Mouse (Mus musculus): ENCODE data around the gene Klhl6. TPM values are rescaled to one million over a fixed set of nuclear protein-coding genes. Genes with fewer than 3 reads are reported as not detected.
A peak's percentile ranks its signal among the peaks of the same experiment; 100 is the strongest.
"Not testable (repeated sequence)": the region's sequence is repeated elsewhere in the genome, so short reads cannot be mapped to it uniquely, and the experiment has no call there.

The Klhl6 gene
- 1 to 10 TPM; 6.5 to 6.8 TPM for total RNA-seq (2021)
- long read RNA-seq, experiment 1, transcript Klhl6-201 (7 exons, 2,389 nt): major isoform, 9 of 16 reads
- long read RNA-seq, experiment 1, partial matches to known transcripts: 2 of 16 reads
- long read RNA-seq, experiment 1, other reads (novel, unspliced or antisense): 5 of 16 reads
- long read RNA-seq, experiment 2, transcript Klhl6-201 (7 exons, 2,389 nt): major isoform, 5 of 16 reads
- long read RNA-seq, experiment 2, partial matches to known transcripts: 1 of 16 reads
- long read RNA-seq, experiment 2, other reads (novel, unspliced or antisense): 10 of 16 reads

DNA sequence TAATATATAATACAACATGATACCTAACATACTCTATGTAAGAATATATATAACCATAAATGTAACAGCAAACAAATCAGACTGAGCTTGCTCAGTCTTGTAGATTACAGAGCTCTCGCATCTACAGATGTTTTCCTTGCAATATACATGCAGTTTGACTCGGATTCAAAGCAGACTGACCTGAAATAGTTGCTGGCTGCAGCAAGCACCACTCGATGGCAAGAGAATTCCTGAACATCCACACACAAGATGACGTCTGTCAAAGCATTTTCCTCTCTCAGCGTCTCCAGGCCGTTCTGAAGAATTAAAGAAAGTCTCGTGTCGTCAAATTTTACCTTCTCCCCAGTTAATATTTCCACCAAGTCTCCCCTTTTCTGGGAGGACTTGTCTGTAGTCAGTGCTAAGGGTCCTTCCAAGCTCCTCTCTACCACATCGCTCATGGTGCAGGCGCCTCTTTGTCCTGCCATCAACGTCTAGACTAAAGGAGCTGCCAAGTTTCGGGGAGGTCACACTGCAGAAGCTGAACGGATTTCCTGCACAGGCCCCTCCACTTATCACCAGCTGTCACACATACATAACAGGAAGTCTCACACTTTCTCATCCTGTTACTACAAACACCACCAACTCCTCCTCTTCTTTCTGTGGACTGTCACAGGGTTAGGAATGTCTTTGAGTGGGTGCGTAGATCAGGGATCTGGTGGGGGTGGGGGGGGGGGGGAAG is at the start of gene Klhl6:
Klhl6 (minus strand) TSS at position 501 of the 721 bp plus-strand sequence.
- intact Hi-C loops (cut with DNase I): loop anchor here (10.0 kb wide), 1 partner anchor 112 kb away; the partner anchor contains the start of gene Klhl24
- peak; percentile 59 to 71 for DNase-seq

DNA sequence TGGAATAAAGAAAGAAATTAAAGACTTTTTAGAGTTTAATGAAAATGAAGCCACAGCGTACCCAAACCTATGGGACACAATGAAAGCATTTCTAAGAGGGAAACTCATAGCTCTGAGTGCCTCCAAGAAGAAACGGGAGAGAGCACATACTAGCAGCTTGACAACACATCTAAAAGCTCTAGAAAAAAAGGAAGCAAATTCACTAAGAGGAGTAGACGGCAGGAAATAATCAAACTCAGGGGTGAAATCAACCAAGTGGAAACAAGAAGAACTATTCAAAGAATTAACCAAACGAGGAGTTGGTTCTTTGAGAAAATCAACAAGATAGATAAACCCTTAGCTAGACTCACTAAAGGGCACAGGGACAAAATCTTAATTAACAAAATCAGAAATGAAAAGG is 44.4 kb upstream of the Klhl6 start:
- intact Hi-C loops (cut with DNase I); DNase-seq: not testable (repeated sequence)

DNA sequence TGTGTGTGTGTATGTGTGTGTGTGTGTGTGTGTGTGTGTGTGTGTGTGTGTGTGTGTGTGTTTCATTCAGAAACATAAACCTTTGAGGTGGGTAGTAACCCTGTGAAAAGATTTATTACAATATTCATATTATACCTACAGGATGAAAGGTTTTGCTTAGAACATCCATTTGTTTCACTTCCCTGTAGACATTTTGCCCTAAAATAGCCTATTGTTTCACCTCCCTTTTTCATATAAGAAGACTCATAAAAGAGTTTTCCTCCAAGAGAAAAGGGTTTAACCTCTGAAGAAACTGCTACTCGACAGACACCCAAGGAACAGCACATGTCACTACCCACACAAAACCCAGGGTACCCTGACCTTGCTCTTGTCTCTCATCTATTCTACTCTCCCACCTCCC is 40.0 kb upstream of the Klhl6 start:
- intact Hi-C loops (cut with DNase I): no loop called here
- DNase-seq: no peak

GRCm38 (mm10) chr16:20021848-20022247 is 39.0 kb upstream of the Klhl6 start:
- intact Hi-C loops (cut with DNase I): no loop called here
- no peak for DNase-seq

GRCm38 (mm10) chr16:20012647-20013046 is 29.8 kb upstream of the Klhl6 start:
- DNase-seq: no peak
- intact Hi-C loops (cut with DNase I): no loop called here

GRCm38 (mm10) chr16:20006066-20006465 is 23.2 kb upstream of the Klhl6 start:
- intact Hi-C loops (cut with DNase I): no loop called here
- no peak for DNase-seq

- intact Hi-C loops (cut with DNase I); DNase-seq: not testable (repeated sequence)
These were observed 17.4 kb upstream of the Klhl6 start for GRCm38 (mm10) chr16:20000286-20000685.

- intact Hi-C loops (cut with DNase I): no loop called here
- DNase-seq: no peak
These were observed 14.8 kb upstream of the Klhl6 start for GRCm38 (mm10) chr16:19997616-19998015.

- DNase-seq; intact Hi-C loops (cut with DNase I): not testable (repeated sequence)
These were observed 14.1 kb upstream of the Klhl6 start for GRCm38 (mm10) chr16:19996913-19997312.

GRCm38 (mm10) chr16:19995818-19996217 is 13.0 kb upstream of the Klhl6 start:
- no peak for DNase-seq
- intact Hi-C loops (cut with DNase I): no loop called here

GRCm38 (mm10) chr16:19993278-19993677 is 10.4 kb upstream of the Klhl6 start:
- DNase-seq: no peak
- intact Hi-C loops (cut with DNase I): no loop called here

- intact Hi-C loops (cut with DNase I): no loop called here
- no peak for DNase-seq
These were observed 7.7 kb upstream of the Klhl6 start for GRCm38 (mm10) chr16:19990536-19990935.

- intact Hi-C loops (cut with DNase I): loop anchor here (10.0 kb wide), 1 partner anchor 107 kb away; the partner anchor contains the start of gene Klhl24
- no peak for DNase-seq
These were observed 4.8 kb upstream of the Klhl6 start for GRCm38 (mm10) chr16:19987589-19987988.

- no peak for DNase-seq
- intact Hi-C loops (cut with DNase I): loop anchor here (10.0 kb wide), 1 partner anchor 110 kb away; the partner anchor contains the start of gene Klhl24
These were observed 2.2 kb upstream of the Klhl6 start for GRCm38 (mm10) chr16:19984884-19985643.

DNA sequence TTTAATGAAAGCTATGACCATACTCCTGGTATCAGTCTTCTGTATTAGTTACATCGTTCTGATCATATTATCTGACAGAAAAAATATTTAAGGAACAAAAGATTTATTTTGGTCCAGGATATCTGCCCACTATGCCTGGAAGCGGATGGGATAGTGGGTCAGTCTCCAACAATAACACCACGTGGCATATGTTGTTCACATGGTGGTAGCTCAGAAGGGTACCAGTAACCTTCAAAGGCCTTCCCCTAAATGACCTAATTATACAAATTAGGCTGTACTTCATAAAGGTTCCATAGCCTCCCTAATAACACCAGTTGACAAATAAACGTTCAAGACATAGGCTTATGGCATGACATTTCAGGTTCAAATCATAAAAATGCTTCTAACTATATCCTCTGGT is 722 bp upstream of the Klhl6 start:
- intact Hi-C loops (cut with DNase I): loop anchor here (10.0 kb wide), 1 partner anchor 111 kb away; the partner anchor contains the start of gene Klhl24
- no peak for DNase-seq

GRCm38 (mm10) chr16:19981684-19982083 is 1.2 kb downstream of the Klhl6 start:
- intact Hi-C loops (cut with DNase I): loop anchor here (10.0 kb wide), 1 partner anchor 113 kb away; the partner anchor contains the start of gene Klhl24
- DNase-seq: no peak

DNA sequence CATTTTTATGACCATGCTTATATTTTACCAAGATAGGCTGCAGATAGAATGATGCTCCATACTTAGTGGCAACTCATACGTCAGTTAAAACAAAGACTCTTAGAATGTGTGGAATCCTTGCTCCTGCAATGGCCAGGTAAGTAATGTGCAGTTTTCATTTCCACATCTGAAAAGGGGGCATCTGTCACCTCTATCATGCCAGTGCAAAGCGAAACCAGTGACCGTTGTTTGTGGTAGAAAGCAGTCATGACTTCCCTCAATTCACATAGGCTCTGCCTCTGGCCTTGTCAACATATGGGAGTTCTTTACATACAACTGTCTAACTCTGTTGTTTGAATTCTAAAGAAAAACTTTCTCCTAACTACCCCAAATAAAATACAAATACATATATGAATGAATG is 1.8 kb downstream of the Klhl6 start:
- intact Hi-C loops (cut with DNase I): loop anchor here (10.0 kb wide), 1 partner anchor 114 kb away; the partner anchor contains the start of gene Klhl24
- no peak for DNase-seq

- intact Hi-C loops (cut with DNase I): loop anchor here (10.0 kb wide), 1 partner anchor 115 kb away; the partner anchor contains the start of gene Klhl24
- no peak for DNase-seq
These were observed 3.1 kb downstream of the Klhl6 start for GRCm38 (mm10) chr16:19979755-19980154.

DNA sequence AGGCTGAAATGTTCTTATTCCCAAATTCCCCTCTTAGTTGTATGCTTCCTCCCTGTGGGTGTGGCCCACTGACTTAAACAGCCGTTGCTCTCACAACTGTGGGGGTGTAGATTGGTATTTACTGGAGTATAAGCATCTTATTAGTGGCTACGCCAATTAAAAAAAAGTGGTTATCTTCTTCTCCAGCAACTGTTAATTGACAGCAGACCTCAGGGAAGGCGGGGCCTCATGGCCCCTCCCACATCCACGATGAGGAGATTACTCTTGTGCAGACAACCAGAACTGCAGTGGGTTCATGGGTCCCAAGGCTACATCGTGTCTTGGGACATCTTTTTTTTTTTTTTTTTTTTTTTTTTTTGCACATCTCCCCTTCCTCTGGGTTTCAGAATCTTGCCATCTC is 5.6 kb downstream of the Klhl6 start:
- intact Hi-C loops (cut with DNase I): no loop called here
- no peak for DNase-seq

DNA sequence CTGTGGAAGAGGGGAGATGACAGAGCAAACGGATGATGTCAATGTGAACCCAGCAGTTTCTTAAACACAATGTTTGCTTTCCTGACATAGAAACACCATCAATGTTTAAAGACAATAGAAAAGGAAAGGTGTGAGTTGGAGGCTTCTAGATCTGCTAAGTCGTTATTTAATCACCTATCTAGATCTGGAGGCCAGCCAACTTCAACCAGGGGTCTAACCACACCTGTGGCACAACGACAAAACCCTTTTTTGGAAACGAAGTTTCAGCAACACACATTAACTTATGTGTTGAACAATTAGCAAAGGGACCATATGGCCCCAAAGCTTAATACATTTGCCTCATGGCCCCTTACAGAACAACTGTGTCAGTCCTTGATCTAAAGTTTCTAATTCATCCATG is 6.0 kb downstream of the Klhl6 start:
- no peak for DNase-seq
- intact Hi-C loops (cut with DNase I): no loop called here

- intact Hi-C loops (cut with DNase I): no loop called here
- no peak for DNase-seq
These were observed 7.4 kb downstream of the Klhl6 start for GRCm38 (mm10) chr16:19975432-19975831.
